Mouse (Mus musculus): ENCODE results near the gene Siglecf. TPM values are rescaled to one million over a fixed set of nuclear protein-coding genes. Genes with fewer than 3 reads are reported as not detected.

Siglecf gene
- total and polyA plus RNA-seq, 2 experiments from 2014 or later, result 0.16 TPM; not detected in 1

DNA sequence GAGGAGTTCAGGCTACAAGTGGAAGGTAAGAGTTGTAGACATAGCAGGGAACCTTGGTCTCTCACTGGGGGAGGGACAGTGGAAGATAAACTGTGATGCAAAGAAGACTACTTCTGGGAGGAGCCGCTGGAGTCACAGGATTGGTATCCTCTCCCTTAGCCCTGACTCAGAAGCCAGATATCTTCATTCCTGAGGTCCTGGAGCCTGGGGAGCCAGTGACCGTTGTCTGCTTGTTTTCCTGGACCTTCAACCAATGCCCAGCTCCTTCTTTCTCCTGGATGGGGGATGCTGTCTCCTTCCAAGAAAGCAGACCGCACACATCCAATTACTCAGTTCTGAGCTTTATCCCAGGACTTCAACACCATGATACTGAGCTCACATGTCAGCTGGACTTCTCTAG lies 57.9 kb downstream of the Siglecf start:
- no peak overlapping the region for H3K27ac ChIP-seq (ENCODE audit: low read depth, low read length)
- DNase-seq (no peak), ATAC-seq (no peak)
- TF ChIP-seq CTCF (IDR thresholded peaks at IDR 0.05; ENCODE audit: low read depth), result no peak
- WGBS, result 93% methylated on average over 3 of the region's 3 CpGs
- no peak overlapping the region for H3K4me2 ChIP-seq (ENCODE audit: low read depth)
- H3K27me3 ChIP-seq (ENCODE audit: insufficient read depth, low read length), result no peaks in the 10 kb centered on the region
- H3K36me3 ChIP-seq (ENCODE audit: insufficient read depth), result no peaks in the 10 kb centered on the region
- no peak overlapping the region for H3K9ac ChIP-seq
- H3K9me3 ChIP-seq (ENCODE audit: low read length), result no peaks in the 10 kb centered on the region
- H3K4me3 ChIP-seq (ENCODE audit: low read depth, low read length), result no peak overlapping the region
- no peaks in the 10 kb centered on the region for H3K4me1 ChIP-seq (ENCODE audit: insufficient read depth)

Other genes with a start within 250 kb of the Siglecf start
- not detected in 2 replicates for gene Zfp936, start 237.1 kb upstream of the Siglecf start, total RNA-seq (2014; rRNA removed)
- not detected in 2 replicates for gene Zfp936, start 237.1 kb upstream of the Siglecf start, polyA plus RNA-seq (2015; fragmentation: Nextera tagmentation; extraction: Ambion mirVana)
- gene Zfp715, start 38.0 kb upstream of the Siglecf start, total RNA-seq (2014; rRNA removed), result 35.5 and 35.9 TPM in 2 replicates
- 14.5 and 17.3 TPM in 2 replicates for gene Zfp715, start 38.0 kb upstream of the Siglecf start, polyA plus RNA-seq (2015; fragmentation: Nextera tagmentation; extraction: Ambion mirVana)
- gene Siglecg, start 56.9 kb downstream of the Siglecf start, total RNA-seq (2014; rRNA removed), result not detected in 2 replicates
- gene Siglecg, start 56.9 kb downstream of the Siglecf start, polyA plus RNA-seq (2015; fragmentation: Nextera tagmentation; extraction: Ambion mirVana), result 0.09 TPM in 1 of 2 replicates, not detected in the other
- gene Lim2, start 76.3 kb downstream of the Siglecf start, total RNA-seq (2014; rRNA removed), result not detected in 2 replicates
- gene Lim2, start 76.3 kb downstream of the Siglecf start, polyA plus RNA-seq (2015; fragmentation: Nextera tagmentation; extraction: Ambion mirVana), result not detected in 2 replicates
- not detected in 2 replicates for gene Nkg7, start 85.7 kb downstream of the Siglecf start, total RNA-seq (2014; rRNA removed)
- gene Nkg7, start 85.7 kb downstream of the Siglecf start, polyA plus RNA-seq (2015; fragmentation: Nextera tagmentation; extraction: Ambion mirVana), result not detected in 2 replicates
- gene Cldnd2, start 89.4 kb downstream of the Siglecf start, total RNA-seq (2014; rRNA removed), result not detected in 2 replicates
- not detected in 2 replicates for gene Cldnd2, start 89.4 kb downstream of the Siglecf start, polyA plus RNA-seq (2015; fragmentation: Nextera tagmentation; extraction: Ambion mirVana)
- gene Etfb, start 92.7 kb downstream of the Siglecf start, total RNA-seq (2014; rRNA removed), result 38.2 and 46.1 TPM in 2 replicates
- gene Etfb, start 92.7 kb downstream of the Siglecf start, polyA plus RNA-seq (2015; fragmentation: Nextera tagmentation; extraction: Ambion mirVana), result 101 and 117 TPM in 2 replicates
- 0.31 and 3.7 TPM in 2 replicates for gene Gm45233, start 92.8 kb downstream of the Siglecf start, total RNA-seq (2014; rRNA removed)
- 0.30 TPM in 1 of 2 replicates, not detected in the other for gene Gm45233, start 92.8 kb downstream of the Siglecf start, polyA plus RNA-seq (2015; fragmentation: Nextera tagmentation; extraction: Ambion mirVana)
- gene Vsig10l, start 111.8 kb downstream of the Siglecf start, total RNA-seq (2014; rRNA removed), result 4.2 and 16.9 TPM in 2 replicates
- gene Vsig10l, start 111.8 kb downstream of the Siglecf start, polyA plus RNA-seq (2015; fragmentation: Nextera tagmentation; extraction: Ambion mirVana), result 8.1 and 13.8 TPM in 2 replicates
- 24.9 and 26.1 TPM in 2 replicates for gene Iglon5, start 138.7 kb downstream of the Siglecf start, total RNA-seq (2014; rRNA removed)
- 3.0 and 4.4 TPM in 2 replicates for gene Iglon5, start 138.7 kb downstream of the Siglecf start, polyA plus RNA-seq (2015; fragmentation: Nextera tagmentation; extraction: Ambion mirVana)
- not detected in 2 replicates for gene 4931406B18Rik, start 154.6 kb downstream of the Siglecf start, total RNA-seq (2014; rRNA removed)
- not detected in 2 replicates for gene 4931406B18Rik, start 154.6 kb downstream of the Siglecf start, polyA plus RNA-seq (2015; fragmentation: Nextera tagmentation; extraction: Ambion mirVana)
- 0.77 and 1.0 TPM in 2 replicates for gene Cd33, start 193.1 kb downstream of the Siglecf start, total RNA-seq (2014; rRNA removed)
- gene Cd33, start 193.1 kb downstream of the Siglecf start, polyA plus RNA-seq (2015; fragmentation: Nextera tagmentation; extraction: Ambion mirVana), result 1.2 and 1.7 TPM in 2 replicates
- 12.4 and 12.6 TPM in 2 replicates for gene Zfp658, start 210.9 kb downstream of the Siglecf start, total RNA-seq (2014; rRNA removed)
- gene Zfp658, start 210.9 kb downstream of the Siglecf start, polyA plus RNA-seq (2015; fragmentation: Nextera tagmentation; extraction: Ambion mirVana), result 1.6 and 3.1 TPM in 2 replicates
- gene Zfp719, start 228.3 kb downstream of the Siglecf start, total RNA-seq (2014; rRNA removed), result 20.2 and 22.5 TPM in 2 replicates
- 3.2 and 5.8 TPM in 2 replicates for gene Zfp719, start 228.3 kb downstream of the Siglecf start, polyA plus RNA-seq (2015; fragmentation: Nextera tagmentation; extraction: Ambion mirVana)